Comparison of ENCODE assay signal across 23 mouse cellular contexts in the genomic region with DNA sequence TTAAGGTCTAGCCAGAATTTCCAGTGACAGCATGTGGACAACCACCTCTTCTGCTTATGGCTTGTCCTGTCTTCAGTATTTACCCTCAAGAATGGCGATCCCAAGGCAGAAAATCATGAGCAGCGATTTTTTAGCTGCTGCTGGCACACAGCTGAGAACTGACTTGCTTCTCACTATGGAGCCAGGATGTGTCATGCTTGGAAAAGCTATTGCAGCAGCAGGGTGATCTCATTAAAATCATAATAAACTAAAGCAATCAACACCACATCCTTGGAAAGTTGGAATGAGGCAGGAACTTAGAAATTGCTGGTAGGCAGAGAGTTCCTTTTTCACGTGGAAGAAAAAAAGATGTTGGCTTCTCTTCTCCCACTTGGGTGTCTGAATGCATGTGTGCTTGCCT.
DNase-seq lines count a peak whose midpoint lies in the region; ATAC-seq and TF ChIP-seq lines count a peak whose summit lies in the region.
"Had no signal": no experiment of that assay in that cellular context is flagged by ENCODE, and none has a peak within 500 bp of the region (broad histone marks: within the 10 kb centered on the region; RNA-seq: fewer than 3 reads in every experiment).

No protein-coding gene starts in this region.

- DNase-seq in forebrain, embryonic 14.5 days (ENCODE audit: low spot score), result peak; percentile 7
- DNase-seq in hindbrain, postnatal 0 days (ENCODE audit: low spot score), result peak; percentile 1
- peak; percentile 27 for DNase-seq in brain, embryonic 14.5 days (ENCODE audit: low read depth)
- no peak for DNase-seq in frontal cortex, postnatal 25 days (ENCODE audit: low spot score in 2 of 2)
- DNase-seq: adrenal gland, adult 2 months; adrenal gland, postnatal 14 days; cerebellum, adult 18-20 months; cerebellum, adult 9-10 months; cerebellum, postnatal 14 days; gastrocnemius, adult 2 months; gastrocnemius, postnatal 14 days; heart, adult 11 months; kidney, adult 18-20 months had no signal

- no peak overlapping the region for H3K27ac ChIP-seq in forebrain, embryonic 14.5 days (ENCODE audit: low read depth, low read length)
- H3K27ac ChIP-seq in forebrain, embryonic 15.5 days (replicated peaks), result no peak overlapping the region
- no peak overlapping the region for H3K27ac ChIP-seq in hindbrain, postnatal 0 days
- H3K27ac ChIP-seq in hindbrain, embryonic 12.5 days, result no peak overlapping the region
- H3K27ac ChIP-seq: forebrain, embryonic 10.5 days; gastrocnemius, adult 2 months; hindbrain, embryonic 13.5 days had no signal

- no peak overlapping the region for H3K4me3 ChIP-seq in forebrain, embryonic 14.5 days (ENCODE audit: low read depth, low read length)
- H3K4me3 ChIP-seq in forebrain, embryonic 15.5 days, result no peak overlapping the region
- H3K4me3 ChIP-seq in hindbrain, postnatal 0 days (ENCODE audit: low read length), result no peak overlapping the region
- H3K4me3 ChIP-seq in hindbrain, embryonic 12.5 days, result no peak overlapping the region
- H3K4me3 ChIP-seq: forebrain, embryonic 10.5 days; gastrocnemius, adult 2 months; hindbrain, embryonic 13.5 days had no signal

- no peaks in the 10 kb centered on the region for H3K4me1 ChIP-seq in forebrain, embryonic 14.5 days (ENCODE audit: control insufficient read depth, insufficient read depth, low read length)
- H3K4me1 ChIP-seq in forebrain, embryonic 15.5 days, result no peaks in the 10 kb centered on the region
- no peaks in the 10 kb centered on the region for H3K4me1 ChIP-seq in hindbrain, postnatal 0 days (ENCODE audit: insufficient read depth, low read length)
- no peaks in the 10 kb centered on the region for H3K4me1 ChIP-seq in hindbrain, embryonic 12.5 days
- H3K4me1 ChIP-seq: forebrain, embryonic 10.5 days; hindbrain, embryonic 13.5 days had no signal

- no peaks in the 10 kb centered on the region for H3K9me3 ChIP-seq in forebrain, embryonic 14.5 days (replicated peaks; ENCODE audit: control insufficient read depth, low read length)
- no peaks in the 10 kb centered on the region for H3K9me3 ChIP-seq in forebrain, embryonic 15.5 days
- no peaks in the 10 kb centered on the region for H3K9me3 ChIP-seq in hindbrain, postnatal 0 days (ENCODE audit: low read length)
- H3K9me3 ChIP-seq in hindbrain, embryonic 12.5 days (replicated peaks), result no peaks in the 10 kb centered on the region
- H3K9me3 ChIP-seq: forebrain, embryonic 10.5 days; G1E; hindbrain, embryonic 13.5 days had no signal

- no peak for ATAC-seq in forebrain, embryonic 14.5 days
- ATAC-seq in forebrain, embryonic 15.5 days (replicated peaks), result no peak
- ATAC-seq in hindbrain, postnatal 0 days, result no peak
- ATAC-seq in hindbrain, embryonic 12.5 days (ENCODE audit: low FRiP score), result no peak
- ATAC-seq: hindbrain, embryonic 16.5 days; inflammation-experienced regulatory T-cells, adult 6 months; intestine, embryonic 16.5 days had no signal

- no peaks in the 10 kb centered on the region for H3K27me3 ChIP-seq in forebrain, embryonic 14.5 days (replicated peaks; ENCODE audit: control insufficient read depth, insufficient read depth, low read length)
- no peaks in the 10 kb centered on the region for H3K27me3 ChIP-seq in forebrain, embryonic 15.5 days
- H3K27me3 ChIP-seq in hindbrain, postnatal 0 days (ENCODE audit: insufficient read depth, low read length), result no peaks in the 10 kb centered on the region
- H3K27me3 ChIP-seq in hindbrain, embryonic 12.5 days, result no peaks in the 10 kb centered on the region
- H3K27me3 ChIP-seq: CH12.LX; hindbrain, embryonic 13.5 days had no signal

- TF ChIP-seq CTCF in hindbrain, postnatal 0 days (IDR thresholded peaks at IDR 0.05; ENCODE audit: low read depth), result no peak
- TF ChIP-seq CTCF in brain, embryonic 14.5 days (IDR thresholded peaks at IDR 0.05; ENCODE audit: borderline replicate concordance, extremely low read depth, insufficient read depth, insufficient read length), result no peak

- no peak for TF ChIP-seq POLR2A in brain, embryonic 14.5 days (IDR thresholded peaks at IDR 0.05; ENCODE audit: borderline replicate concordance, extremely low read depth, insufficient read depth, insufficient read length, poor library complexity, severe bottlenecking)

- WGBS in forebrain, embryonic 14.5 days, result 46% methylated on average over 3 of the region's 3 CpGs
- WGBS in forebrain, embryonic 15.5 days, result 39% methylated on average over 3 of the region's 3 CpGs
- WGBS in hindbrain, postnatal 0 days, result 47% methylated on average over 3 of the region's 3 CpGs
- 65% methylated on average over 3 of the region's 3 CpGs for WGBS in hindbrain, embryonic 12.5 days

- H3K9ac ChIP-seq in forebrain, embryonic 14.5 days (ENCODE audit: low read length), result no peak overlapping the region
- H3K9ac ChIP-seq in forebrain, embryonic 15.5 days (replicated peaks), result no peak overlapping the region
- H3K9ac ChIP-seq in hindbrain, postnatal 0 days (replicated peaks; ENCODE audit: low read length), result no peak overlapping the region
- no peak overlapping the region for H3K9ac ChIP-seq in hindbrain, embryonic 12.5 days
- H3K9ac ChIP-seq: hindbrain, embryonic 13.5 days had no signal

- no peaks in the 10 kb centered on the region for H3K36me3 ChIP-seq in forebrain, embryonic 14.5 days (ENCODE audit: control insufficient read depth, insufficient read depth, low read length)
- no peaks in the 10 kb centered on the region for H3K36me3 ChIP-seq in forebrain, embryonic 15.5 days
- H3K36me3 ChIP-seq in hindbrain, postnatal 0 days (ENCODE audit: insufficient read depth, low read length), result no peaks in the 10 kb centered on the region
- no peaks in the 10 kb centered on the region for H3K36me3 ChIP-seq in hindbrain, embryonic 12.5 days
- H3K36me3 ChIP-seq: forebrain, embryonic 10.5 days; G1E; hindbrain, embryonic 13.5 days had no signal

- H3K4me2 ChIP-seq in forebrain, embryonic 14.5 days (ENCODE audit: low read length), result no peak overlapping the region
- H3K4me2 ChIP-seq in forebrain, embryonic 15.5 days (replicated peaks), result no peak overlapping the region
- H3K4me2 ChIP-seq in hindbrain, postnatal 0 days (ENCODE audit: low read depth, low read length), result no peak overlapping the region
- H3K4me2 ChIP-seq in hindbrain, embryonic 12.5 days (replicated peaks), result no peak overlapping the region
- H3K4me2 ChIP-seq: heart, embryonic 11.5 days; hindbrain, embryonic 13.5 days had no signal

Comparison
In these comparisons a context has a peak if more than half of its experiments do, and no peak if none do; other contexts are left out.
1. DNase-seq: peak in forebrain, embryonic 14.5 days (single experiment), hindbrain, postnatal 0 days (single experiment) and brain, embryonic 14.5 days (single experiment); none in frontal cortex, postnatal 25 days (0 of 2).